Mouse (Mus musculus) left cerebral cortex, postnatal 14 days (tissue): ENCODE data around the gene Slc39a11. TPM values are rescaled to one million over a fixed set of nuclear protein-coding genes. Genes with fewer than 3 reads are reported as not detected.
A peak's percentile ranks its signal among the peaks of the same experiment; 100 is the strongest.

ENCODE experiments used
- DNase-seq, 2 experiments: peaks; one replicate each; pipeline ENCODE4 v3.0.0; 2021 to 2022; ENCODE audit warnings: low spot score in 2 of 2, mixed read lengths in 1 of 2
- intact Hi-C: fragments of 180-260 bp; cut with DNase I; formaldehyde crosslinking; loops from one replicate; pipeline ENCODE4 v1.15.1; 2025
- total RNA-seq, 2 experiments: library from RNA; stranded (reverse); gene quantifications; 2 replicates each; pipeline ENCODE4 v1.2.3; 2021

Gene Slc39a11
- total RNA-seq, 2 experiments from 2014 or later = 13.9 to 15.3 TPM

DNA sequence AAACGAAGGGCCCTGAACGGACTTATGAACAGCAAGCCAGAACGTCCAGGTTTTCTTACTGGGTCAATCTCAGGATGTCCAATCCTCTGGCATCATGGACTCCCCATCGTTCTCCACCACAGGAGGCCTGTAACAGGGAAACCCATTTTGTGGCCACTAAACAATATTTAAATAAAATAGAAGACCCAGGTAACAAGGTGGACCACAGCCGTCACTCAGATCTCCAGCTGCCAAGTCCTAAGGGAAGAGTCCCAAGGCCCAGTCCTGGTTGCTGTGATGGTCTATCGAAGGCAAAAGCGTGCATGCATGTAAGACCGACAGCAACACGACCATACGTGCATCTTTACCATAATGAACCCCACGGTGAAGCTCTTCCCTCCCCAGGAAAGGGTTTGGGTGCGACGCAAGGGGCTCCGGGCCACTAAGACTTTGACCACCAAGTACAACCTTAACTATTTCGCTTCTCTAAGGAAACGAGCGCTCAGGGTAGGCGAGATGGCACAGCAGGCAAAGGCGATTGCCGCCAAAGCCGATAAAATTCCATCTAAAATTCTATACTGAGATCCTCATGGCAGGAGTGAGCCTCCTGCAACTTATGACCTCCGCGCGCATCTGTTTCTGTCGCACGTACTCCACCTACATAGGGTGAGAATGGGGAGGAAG, 1.1 kb downstream of the Slc39a11 start, which contains the start of gene Cog1:
Gene Cog1, plus strand, starts transcription at position 480 of the 663 bp plus-strand sequence.
- intact Hi-C loops = loop anchor here (2.0 kb wide), 1 partner anchor 34 kb away; no protein-coding TSS in a partner anchor
- no peak for DNase-seq

DNA sequence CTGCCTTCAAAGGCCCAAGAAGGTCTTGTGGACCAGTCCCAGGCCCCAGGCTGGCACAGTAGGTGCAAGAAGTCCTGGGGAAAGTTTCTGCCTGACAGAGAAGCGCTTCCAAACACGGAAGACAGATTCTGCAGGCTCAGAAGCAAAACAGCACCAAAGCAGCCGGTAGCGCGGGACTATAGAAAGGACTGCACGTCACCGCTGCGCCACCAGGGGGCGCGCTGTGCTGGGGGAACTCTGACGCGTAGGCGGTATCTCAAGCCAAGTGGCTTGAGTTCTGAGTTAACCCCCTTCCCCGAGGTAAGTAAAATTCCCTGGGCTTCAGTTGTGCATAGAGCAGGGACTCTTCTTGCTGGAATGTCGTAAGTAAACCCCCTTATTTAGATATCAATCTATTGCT, 1.7 kb downstream of the Slc39a11 start:
- DNase-seq = peak; percentile 81 to 86
- intact Hi-C loops = loop anchor here (2.0 kb wide), 1 partner anchor 35 kb away; no protein-coding TSS in a partner anchor

DNA sequence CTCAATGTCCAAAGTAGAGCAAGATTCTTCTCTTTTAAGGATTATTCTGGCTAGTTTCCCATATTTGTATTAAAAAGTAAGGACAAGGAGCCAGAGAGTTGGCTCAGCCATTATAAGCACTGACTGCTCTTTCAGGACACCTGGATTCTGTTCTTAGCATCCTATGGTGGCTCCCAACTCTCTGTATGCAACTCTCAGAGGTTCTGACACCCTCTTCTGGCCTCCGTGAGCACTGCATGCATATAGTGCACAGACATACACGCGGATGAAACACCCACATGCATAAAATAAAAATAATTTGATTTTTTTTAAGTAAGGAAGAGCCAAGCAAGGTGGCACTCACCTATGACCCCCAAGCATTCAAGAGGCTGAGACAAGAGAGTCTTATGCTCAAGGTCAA, 4.7 kb downstream of the Slc39a11 start:
- intact Hi-C loops = no loop called here
- no peak for DNase-seq

DNA sequence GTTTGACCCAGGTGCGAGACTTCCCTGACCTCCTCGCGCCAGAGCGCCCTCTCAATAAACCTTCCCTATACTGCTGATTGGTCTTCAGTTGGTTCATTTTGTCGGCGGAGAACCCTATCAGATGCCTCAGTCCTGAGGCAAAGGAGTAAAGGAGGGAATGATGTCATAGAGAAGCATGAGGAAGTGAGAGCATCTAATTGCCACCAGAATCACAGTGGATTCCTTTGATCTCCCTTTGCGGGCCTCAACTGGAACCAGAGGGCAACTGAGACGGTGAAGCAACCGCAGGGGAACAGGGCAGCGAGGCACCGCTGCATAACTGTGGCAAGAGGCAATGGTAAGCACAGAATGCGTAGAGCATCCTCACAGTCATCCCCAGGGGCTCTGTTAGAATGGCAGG, 11.2 kb downstream of the Slc39a11 start:
- intact Hi-C loops = no loop called here
- DNase-seq = no peak

DNA sequence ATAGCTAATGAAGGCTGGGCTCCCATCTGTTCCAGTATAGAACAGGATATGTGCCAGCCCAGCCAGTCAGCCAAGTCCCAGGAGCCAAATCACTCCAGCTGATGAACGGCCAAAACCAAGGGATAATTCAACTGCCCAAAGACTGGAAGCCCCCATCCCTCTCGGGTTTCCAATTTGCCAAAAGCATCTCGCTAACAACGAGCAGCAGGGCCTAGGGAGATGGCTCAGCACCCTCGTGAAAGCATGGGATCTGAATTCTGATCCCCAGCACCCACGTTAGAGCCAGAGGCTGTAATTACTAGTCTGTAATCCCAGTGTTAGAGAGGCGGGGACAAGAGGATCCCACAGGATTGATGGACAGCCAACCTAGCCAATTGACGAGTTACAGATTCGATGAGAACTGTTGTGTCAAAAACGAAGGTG, 15.2 kb downstream of the Slc39a11 start:
- intact Hi-C loops = no loop called here
- DNase-seq = no peak

DNA sequence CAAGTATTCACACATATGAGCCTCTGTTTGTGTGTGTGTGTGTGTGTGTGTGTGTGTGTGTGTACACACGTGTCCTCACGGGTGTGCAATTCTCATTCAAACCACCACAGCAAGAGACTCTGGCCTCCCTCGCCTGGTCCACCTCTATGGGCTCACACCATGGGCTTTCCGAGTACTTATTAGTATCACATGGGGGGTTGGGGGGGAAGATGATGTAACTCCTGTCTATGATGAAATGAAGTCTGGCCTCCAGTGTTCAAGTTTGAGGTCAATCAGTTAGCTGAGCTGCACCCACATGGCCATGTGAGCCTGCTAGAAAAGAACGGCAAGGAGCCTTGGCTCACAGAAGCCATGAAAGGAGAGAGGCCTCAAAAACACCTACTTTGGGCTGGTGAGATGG, 16.5 kb downstream of the Slc39a11 start:
- DNase-seq = no peak
- intact Hi-C loops = no loop called here

DNA sequence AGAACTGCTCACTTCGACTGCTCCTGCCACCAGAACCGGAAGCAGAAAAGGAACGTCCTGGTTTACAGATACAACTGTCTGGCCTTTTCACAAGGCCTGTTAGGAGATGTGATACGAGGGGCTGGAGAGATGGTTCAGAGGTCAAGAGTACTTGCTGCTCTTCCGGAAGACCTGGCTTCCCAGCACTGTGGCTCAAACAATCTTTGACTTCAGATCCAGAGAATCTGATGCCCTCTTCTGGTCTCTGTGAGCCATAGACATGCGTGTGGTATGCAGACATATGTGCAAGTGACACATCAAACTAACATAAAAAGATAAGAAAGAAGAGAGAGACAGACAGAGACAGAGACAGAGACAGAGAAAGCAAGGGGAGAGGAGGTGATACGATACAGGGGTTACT, 17.6 kb downstream of the Slc39a11 start:
- intact Hi-C loops = no loop called here
- DNase-seq = no peak

DNA sequence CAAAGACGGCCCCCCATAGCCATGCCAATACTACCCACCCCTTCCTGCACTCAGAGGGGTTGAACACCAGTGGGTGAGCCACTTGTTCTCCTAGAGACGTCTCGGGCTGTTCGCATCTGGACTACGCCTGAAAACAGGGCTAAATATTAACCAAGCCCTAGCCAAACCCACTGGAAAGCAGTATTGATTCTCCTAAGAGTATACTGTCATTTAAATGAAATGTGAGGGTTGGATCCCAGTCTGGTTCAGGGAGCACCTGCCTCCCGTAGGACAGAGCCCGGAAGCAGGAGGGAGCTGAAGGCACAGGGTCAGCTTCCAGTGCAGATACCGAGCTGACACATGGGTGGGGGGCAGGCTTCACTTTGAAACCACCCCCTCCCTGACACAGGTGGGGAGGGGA, 18.0 kb downstream of the Slc39a11 start:
- DNase-seq = no peak
- intact Hi-C loops = no loop called here

DNA sequence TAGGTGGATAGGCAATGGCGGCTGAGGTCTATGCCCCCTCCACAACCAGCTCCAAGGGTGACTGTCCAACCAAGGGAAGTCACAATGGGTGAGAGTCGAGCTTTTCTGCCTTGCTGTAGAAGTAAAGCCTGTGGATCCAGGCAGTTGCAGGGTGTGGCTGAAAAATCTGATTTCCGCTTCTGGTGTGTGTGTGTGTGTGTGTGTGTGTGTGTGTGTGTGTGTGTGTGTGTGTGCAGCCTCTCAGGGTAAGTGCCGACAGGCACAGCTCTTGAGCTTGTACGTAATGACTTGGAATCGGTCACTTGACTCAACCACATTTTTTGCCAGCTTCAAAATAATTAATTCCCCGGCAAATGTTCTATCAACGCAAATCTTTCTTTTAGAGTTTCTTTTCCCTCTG, 18.6 kb downstream of the Slc39a11 start:
- intact Hi-C loops = no loop called here
- DNase-seq = no peak

DNA sequence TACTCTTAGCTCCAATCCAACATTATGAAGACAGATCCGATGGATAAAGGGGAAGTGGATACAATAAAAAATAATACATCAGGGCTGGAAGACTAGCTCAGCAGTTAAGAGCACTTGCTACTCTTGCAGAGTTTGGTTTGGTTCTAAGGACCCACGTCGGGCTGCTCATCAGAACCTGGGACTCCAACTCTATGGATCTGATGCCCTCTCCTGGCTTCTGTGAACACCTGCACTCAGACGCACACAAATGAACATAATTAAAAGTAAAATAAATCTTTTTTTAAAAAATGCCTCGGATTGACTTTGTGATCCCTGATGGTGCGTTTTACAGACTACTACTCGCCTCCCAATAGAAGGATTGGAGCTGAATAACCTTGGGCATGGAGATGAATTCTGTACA, 19.2 kb downstream of the Slc39a11 start:
- no peak for DNase-seq
- intact Hi-C loops = no loop called here

DNA sequence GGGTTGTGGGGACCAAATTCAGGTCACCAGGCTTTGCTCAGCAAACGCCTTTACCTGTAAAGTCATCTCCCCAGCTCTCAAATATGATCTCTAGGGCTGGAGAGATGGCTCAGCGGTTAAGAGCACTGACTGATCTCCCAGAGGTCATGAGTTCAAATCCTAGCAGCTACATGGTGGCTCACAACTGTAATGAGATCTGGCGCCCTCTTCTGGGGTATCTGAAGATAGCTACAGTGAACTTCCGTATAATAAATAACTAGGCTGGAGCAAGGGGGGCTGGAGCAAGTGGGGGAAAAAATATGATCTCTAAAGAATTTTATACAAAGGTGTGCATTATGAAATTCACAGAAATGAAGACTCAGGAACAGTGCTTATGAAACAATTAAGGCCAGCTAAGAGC, 22.1 kb downstream of the Slc39a11 start:
- no peak for DNase-seq

DNA sequence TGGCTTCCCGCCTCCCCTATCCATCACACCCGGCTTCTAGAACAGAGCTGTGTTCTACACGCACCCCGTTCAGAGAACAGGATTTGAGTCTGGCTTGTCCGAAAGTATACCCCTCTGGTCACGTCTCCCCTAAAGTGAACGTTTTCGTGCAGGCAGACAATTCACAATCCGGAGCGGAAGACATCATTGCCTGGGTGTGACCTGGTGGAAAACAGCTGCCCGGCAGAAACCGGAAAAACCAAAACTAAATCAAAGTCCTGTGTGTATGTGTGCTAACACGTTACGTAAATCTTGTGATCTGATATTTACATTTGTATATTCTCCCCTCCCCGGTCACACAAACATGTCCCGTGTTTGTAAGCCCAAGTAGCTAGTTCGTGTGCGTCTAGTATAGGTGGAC, 24.4 kb downstream of the Slc39a11 start:
- intact Hi-C loops = no loop called here
- no peak for DNase-seq

More for the DNA sequence above, 22.1 kb downstream of the Slc39a11 start:
- intact Hi-C loops = no loop called here

DNA sequence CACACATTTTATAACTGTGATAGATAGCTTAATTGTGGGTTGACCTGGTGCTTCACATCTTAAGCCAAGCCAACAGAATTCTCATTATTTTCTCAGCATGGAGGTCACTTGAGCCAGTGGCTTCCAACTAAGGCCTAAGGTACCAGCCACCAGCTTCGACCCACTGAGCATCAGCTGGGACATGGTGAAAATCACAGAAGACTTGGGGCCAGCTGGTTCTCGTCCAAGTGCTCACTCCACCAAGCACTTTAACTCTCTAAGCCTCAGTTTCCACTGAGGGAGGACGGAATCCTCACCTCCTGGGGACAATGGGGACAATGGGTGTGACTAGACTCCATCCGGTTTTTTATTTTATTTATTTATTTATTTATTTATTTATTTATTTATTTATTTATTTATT, 27.9 kb downstream of the Slc39a11 start:
- intact Hi-C loops = no loop called here
- no peak for DNase-seq

DNA sequence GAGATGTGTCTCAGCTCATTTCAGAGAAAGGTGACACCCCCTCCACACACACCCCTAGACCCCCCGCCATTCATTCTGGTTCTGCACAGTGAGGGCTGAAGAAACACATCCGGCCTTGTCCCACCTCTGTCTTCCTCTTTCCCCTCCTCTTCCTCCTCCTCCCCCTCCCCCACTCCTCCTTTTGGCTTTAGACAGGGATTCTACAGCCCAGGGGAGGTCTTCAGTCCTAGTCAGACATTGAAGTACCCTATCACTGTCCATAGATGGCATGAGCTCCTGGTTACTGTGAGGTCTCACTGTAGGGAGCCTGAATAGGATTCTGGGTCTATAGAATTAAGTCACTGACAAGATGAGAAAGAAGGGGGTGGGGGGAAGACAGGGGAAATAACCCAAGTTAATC, 28.9 kb downstream of the Slc39a11 start:
- intact Hi-C loops = no loop called here
- DNase-seq = no peak

DNA sequence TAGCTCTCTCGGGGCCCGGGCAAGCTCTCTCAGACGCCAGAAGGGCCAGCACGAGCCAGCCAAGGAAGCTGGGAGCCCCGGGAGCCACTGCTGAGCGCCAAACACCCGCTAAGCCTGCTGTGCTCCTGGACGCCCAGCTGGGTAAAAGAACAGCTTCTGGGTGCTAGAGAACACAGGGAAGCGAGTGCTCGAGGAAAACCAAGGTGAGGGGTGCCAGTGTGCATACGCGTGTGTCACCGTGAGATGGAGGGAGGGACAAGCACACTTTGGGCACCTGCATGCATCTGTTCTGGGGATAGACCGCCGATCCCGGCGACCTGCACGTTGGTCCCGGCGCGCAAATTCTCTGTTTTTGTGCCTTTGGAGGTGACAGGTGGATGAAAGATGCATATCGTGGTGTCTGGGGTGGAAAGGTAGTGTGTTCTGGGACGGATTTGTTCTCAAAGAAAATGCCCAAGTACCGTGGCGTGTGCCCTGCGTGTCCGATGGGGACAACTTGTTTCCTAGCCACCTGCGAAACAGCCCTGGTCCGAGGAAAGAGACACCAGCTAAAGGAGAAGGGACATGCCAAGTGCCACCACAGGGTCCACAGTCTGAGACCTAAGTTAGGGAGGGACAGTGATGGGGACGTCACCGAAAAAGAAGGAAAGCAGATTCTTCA, 30.3 kb downstream of the Slc39a11 start:
- DNase-seq = no peak
- intact Hi-C loops = loop anchor here (10.0 kb wide), 1 partner anchor 105 kb away; no protein-coding TSS in a partner anchor

DNA sequence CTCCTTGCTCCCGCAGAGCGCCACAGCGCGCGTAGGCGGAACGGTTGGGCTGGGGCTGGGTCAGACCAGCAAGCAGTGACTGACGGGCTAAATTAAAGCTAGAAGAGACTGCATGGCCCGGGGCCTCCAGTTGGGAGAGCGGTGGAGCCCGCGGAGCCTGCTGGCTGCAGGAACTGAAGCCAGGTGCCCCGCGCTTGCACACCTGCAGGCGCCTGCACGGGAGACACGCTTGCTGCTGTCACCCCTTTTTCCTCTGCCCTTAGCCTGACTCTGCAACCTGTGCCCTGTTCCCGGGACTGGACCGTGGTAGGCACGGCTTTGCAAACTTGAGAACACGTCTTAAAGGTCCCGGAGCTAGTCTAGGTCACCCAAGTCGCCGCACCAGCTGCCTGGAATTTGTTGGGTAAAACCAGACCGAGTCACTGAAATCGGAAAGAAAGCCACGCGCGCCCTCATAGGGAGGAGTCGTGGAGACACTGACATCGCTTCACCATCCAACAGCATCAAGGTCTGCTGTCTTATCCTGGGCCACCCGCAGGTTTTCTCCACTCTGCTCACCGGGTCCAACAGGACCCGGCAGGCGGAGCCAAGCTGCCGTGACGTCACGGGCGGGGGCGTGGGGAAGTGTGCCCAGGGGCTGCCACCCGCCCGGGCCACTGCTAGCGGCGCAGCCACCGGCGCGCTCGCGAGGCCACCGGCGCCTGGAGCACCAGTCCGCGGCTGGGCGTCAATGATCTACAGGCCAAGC, 31.0 kb downstream of the Slc39a11 start, which contains the start of gene Sstr2:
Gene Sstr2, plus strand, starts transcription at position 671 of the 748 bp plus-strand sequence.
- DNase-seq = peak; percentile 62 to 82
- intact Hi-C loops = loop anchor here (10.0 kb wide), 1 partner anchor 104 kb away; no protein-coding TSS in a partner anchor

DNA sequence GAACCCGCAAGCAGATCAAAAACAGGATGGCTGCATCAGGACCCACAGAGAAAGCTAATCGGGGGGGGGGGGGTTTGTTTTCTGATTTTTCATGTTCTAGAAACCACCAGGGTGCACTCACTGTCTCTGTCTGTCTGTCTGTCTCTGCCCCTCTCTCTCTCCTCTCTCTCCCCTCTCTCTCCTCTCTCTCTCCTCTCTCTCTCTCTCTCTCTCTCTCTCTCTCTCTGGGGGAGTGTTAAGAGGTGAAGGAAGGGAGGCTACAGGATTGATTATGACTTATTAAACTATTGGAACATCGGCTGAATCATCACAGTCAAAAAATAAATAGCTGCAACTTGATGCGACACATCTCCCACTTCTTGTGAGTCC, 31.6 kb downstream of the Slc39a11 start:
- intact Hi-C loops = loop anchor here (10.0 kb wide), 1 partner anchor 103 kb away; no protein-coding TSS in a partner anchor
- DNase-seq = no peak

DNA sequence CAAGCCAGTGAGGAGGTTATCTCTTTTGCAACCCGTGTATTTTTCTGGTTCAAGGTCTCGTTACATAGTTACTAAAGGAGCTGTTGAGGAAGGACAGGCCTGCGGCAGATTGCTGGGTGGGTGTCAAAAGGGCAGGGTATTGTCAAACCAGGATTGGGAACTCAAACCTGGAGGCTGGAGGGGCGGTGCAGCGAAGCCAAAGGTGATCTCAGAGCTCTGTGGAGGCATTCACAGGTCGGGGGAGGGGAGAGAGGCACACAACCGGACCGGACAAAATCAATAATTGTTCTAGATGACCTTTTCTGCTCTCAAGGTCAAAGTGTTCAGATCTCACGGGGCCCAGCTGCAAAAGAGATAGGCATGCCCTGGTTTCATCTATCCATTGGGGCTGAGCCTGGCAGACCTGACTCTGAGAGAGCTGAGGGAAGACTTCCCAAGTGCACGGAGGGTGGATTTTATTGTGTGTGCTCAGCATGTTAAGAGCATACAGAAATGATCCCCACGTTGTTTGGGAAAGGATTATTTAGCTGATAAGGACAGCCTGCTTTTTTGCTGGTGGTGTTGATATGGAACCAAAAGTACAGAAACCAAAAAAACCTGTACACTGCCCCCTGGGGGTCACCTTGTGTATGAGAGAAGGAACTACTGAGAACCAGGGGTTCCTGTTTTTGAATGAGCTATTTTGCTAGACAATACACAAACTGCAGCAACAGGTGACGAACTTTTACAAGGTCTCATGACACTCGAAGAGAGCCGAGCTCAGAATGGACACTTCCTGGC, 32.6 kb downstream of the Slc39a11 start:
- peak; percentile 78 to 80 for DNase-seq
- intact Hi-C loops = loop anchor here (10.0 kb wide), 1 partner anchor 103 kb away; no protein-coding TSS in a partner anchor

DNA sequence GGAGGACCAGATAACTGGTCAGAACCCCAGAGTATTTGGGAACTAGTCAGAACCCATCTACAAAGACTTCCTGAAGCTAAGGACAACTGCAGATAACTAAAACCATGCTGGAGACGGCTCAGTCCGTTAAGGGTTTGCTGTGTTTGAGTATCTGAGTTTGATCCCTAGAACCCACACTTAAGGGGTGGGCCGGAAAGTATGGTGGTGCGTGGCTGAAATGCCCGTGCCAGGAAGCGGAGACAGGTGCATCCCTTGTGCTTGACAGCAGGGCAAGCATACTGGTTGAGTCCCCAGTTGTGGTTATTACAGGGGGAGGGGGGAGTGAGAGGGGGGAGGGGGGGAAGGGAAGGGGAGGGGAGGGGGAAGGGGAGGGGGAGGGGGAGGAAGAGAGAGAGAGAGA, 35.4 kb downstream of the Slc39a11 start:
- no peak for DNase-seq
- intact Hi-C loops = loop anchor here (10.0 kb wide), 1 partner anchor 100 kb away; no protein-coding TSS in a partner anchor
